Mouse (Mus musculus) spleen, adult 2 months (tissue): ENCODE results near the gene Rasgef1b.

Source experiments
- CTCF ChIP-seq: fragments of 200-500 bp; IDR thresholded peaks from 2 replicates; pipeline ENCODE4 v1.5.1; 2011; ENCODE audit warnings: mild to moderate bottlenecking, inconsistent platforms; ENCODE audit not compliant: insufficient read depth, insufficient read length, insufficient replicate concordance; ENCODE audit errors: extremely low read depth
- POLR2A ChIP-seq: fragments of 200-500 bp; IDR thresholded peaks from 2 replicates; pipeline ENCODE4 v1.6.1; 2011; ENCODE audit warnings: low read depth, low read length, inconsistent platforms

- TF ChIP-seq POLR2A (no peak), CTCF (no peak)
These were observed 478.0 kb downstream of the Rasgef1b start for GRCm38 (mm10) chr5:99250820-99251219.
